Mouse (Mus musculus): Measurements from ENCODE around the gene Rfx4. TPM values are rescaled to one million over a fixed set of nuclear protein-coding genes. Genes with fewer than 3 reads are reported as not detected.

Rfx4 gene
- polyA plus RNA-seq, 1 experiment from 2014 or later = 0.05 TPM

DNA sequence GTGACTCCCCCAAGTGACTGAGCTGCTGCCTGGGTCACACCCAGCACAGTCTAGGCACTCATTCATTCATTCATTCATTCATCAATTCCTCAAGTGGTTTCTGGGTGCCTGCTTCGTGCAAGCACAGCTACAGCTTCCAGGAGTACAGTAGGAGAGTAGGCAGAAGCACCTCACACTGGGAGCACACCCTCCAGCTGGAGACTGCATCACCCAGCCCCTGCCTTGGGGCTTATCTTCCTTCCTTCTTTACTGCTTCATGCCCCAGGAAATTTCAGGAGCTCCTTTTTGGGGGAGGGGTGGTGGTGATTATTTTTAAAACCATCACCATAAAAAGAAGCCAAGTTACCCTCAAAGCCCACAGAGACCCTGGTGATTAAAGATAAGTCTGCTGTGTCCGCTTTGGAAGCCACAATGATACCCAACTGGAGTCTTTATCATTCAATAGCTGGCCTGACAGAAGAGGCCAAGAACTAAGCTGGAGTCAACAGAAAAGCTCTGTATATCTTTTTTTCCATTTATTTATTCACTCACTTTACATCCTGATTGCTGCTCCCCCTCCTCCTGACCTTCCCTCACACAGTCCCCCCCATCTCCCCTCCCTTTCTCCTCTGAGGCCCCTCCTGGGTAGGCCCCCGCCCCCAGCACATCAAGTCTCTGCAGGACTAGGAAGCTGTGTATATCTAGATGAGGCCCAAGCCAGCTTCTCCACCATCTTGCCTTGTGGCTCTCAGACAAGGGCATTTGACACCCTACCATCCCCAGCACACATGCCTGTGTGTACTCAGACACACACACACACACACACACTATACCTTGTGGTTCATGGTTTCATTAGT lies 142.5 kb downstream of the Rfx4 start:
- Histone ChIP-seq H3K4me3 (replicated peaks; ENCODE audit: low read depth, low read length) (no peak overlapping the region), H3K27ac (no peak overlapping the region), H3K36me3 (ENCODE audit: insufficient read depth, low read length) (no peaks in the 10 kb centered on the region), H3K27me3 (ENCODE audit: insufficient read depth, low read length) (no peaks in the 10 kb centered on the region), H3K9me3 (replicated peaks; ENCODE audit: low read length) (no peaks in the 10 kb centered on the region), H3K4me2 (ENCODE audit: low read length) (no peak overlapping the region), H3K4me1 (replicated peaks; ENCODE audit: insufficient read depth, low read length) (peaks cover 2% of the 10 kb centered on the region), H3K9ac (ENCODE audit: low read depth, low read length) (no peak overlapping the region)
- 75% methylated on average over 3 of the region's 3 CpGs for whole genome bisulfite sequencing
- no peak for TF ChIP-seq CTCF (IDR thresholded peaks at IDR 0.05; ENCODE audit: low read depth)
- ATAC-seq (replicated peaks; ENCODE audit: low FRiP score, low read depth) (no peak), DNase-seq (ENCODE audit: low spot score) (no peak)

DNA sequence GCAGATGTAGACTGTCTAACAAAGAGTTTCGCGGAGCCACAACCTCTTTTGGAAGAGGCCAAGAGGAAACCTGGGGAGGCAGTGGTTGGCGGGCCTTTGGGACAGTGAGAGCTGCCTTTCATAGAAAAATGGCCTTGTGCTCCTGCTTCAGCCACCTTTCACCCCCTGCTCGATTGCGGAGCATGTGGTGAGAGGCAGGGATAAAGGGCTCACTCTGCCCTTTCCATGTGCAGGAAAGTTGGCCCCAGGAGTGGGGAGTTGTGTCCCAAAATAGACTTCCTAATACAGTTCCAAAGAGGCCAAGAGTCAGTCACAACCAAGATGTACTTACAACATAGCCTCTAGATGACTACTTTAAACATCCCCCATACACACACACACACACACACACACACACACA lies 145.8 kb downstream of the Rfx4 start:
- Histone ChIP-seq H3K4me2 (ENCODE audit: low read length) (no peak overlapping the region), H3K9ac (ENCODE audit: low read depth, low read length) (no peak overlapping the region), H3K4me1 (replicated peaks; ENCODE audit: insufficient read depth, low read length) (peaks cover 7% of the 10 kb centered on the region), H3K9me3 (replicated peaks; ENCODE audit: low read length) (no peaks in the 10 kb centered on the region), H3K36me3 (ENCODE audit: insufficient read depth, low read length) (no peaks in the 10 kb centered on the region), H3K27me3 (ENCODE audit: insufficient read depth, low read length) (no peaks in the 10 kb centered on the region), H3K27ac (no peak overlapping the region), H3K4me3 (replicated peaks; ENCODE audit: low read depth, low read length) (no peak overlapping the region)
- ATAC-seq (replicated peaks; ENCODE audit: low FRiP score, low read depth) = no peak
- TF ChIP-seq CTCF (IDR thresholded peaks at IDR 0.05; ENCODE audit: low read depth) = no peak
- no peak for DNase-seq (ENCODE audit: low spot score)
- WGBS = 77% methylated on average over 5 of the region's 5 CpGs

- Histone ChIP-seq H3K9ac (ENCODE audit: low read depth, low read length) (no peak overlapping the region), H3K4me3 (replicated peaks; ENCODE audit: low read depth, low read length) (no peak overlapping the region), H3K4me1 (replicated peaks; ENCODE audit: insufficient read depth, low read length) (peaks cover 7% of the 10 kb centered on the region), H3K36me3 (ENCODE audit: insufficient read depth, low read length) (no peaks in the 10 kb centered on the region), H3K27me3 (ENCODE audit: insufficient read depth, low read length) (no peaks in the 10 kb centered on the region), H3K4me2 (ENCODE audit: low read length) (no peak overlapping the region), H3K9me3 (replicated peaks; ENCODE audit: low read length) (no peaks in the 10 kb centered on the region), H3K27ac (no peak overlapping the region)
- ATAC-seq (replicated peaks; ENCODE audit: low FRiP score, low read depth) (no peak), DNase-seq (ENCODE audit: low spot score) (no peak)
- TF ChIP-seq CTCF (IDR thresholded peaks at IDR 0.05; ENCODE audit: low read depth) = no peak
- WGBS = 58% methylated on average over 2 of the region's 2 CpGs
Measured at GRCm38 (mm10) chr10:84902213-84902612, 146.4 kb downstream of the Rfx4 start.

- no peak for TF ChIP-seq CTCF (IDR thresholded peaks at IDR 0.05; ENCODE audit: low read depth)
- 32% methylated on average over 7 of the region's 7 CpGs for WGBS
- no peak for DNase-seq (ENCODE audit: low spot score)
- Histone ChIP-seq H3K9ac (ENCODE audit: low read depth, low read length) (no peak overlapping the region), H3K36me3 (ENCODE audit: insufficient read depth, low read length) (no peaks in the 10 kb centered on the region), H3K9me3 (replicated peaks; ENCODE audit: low read length) (no peaks in the 10 kb centered on the region), H3K27me3 (ENCODE audit: insufficient read depth, low read length) (no peaks in the 10 kb centered on the region), H3K27ac (no peak overlapping the region), H3K4me2 (ENCODE audit: low read length) (peak overlapping the region; percentile 41), H3K4me1 (replicated peaks; ENCODE audit: insufficient read depth, low read length) (peaks cover 7% of the 10 kb centered on the region), H3K4me3 (replicated peaks; ENCODE audit: low read depth, low read length) (no peak overlapping the region)
- no peak for ATAC-seq (replicated peaks; ENCODE audit: low FRiP score, low read depth)
Measured at GRCm38 (mm10) chr10:84903307-84903706, 147.4 kb downstream of the Rfx4 start.

GRCm38 (mm10) chr10:84903742-84904141 lies 147.9 kb downstream of the Rfx4 start:
- Histone ChIP-seq H3K9ac (ENCODE audit: low read depth, low read length) (no peak overlapping the region), H3K4me3 (replicated peaks; ENCODE audit: low read depth, low read length) (no peak overlapping the region), H3K36me3 (ENCODE audit: insufficient read depth, low read length) (no peaks in the 10 kb centered on the region), H3K27ac (no peak overlapping the region), H3K27me3 (ENCODE audit: insufficient read depth, low read length) (no peaks in the 10 kb centered on the region), H3K4me2 (ENCODE audit: low read length) (peak overlapping the region; percentile 41), H3K4me1 (replicated peaks; ENCODE audit: insufficient read depth, low read length) (peaks cover 7% of the 10 kb centered on the region), H3K9me3 (replicated peaks; ENCODE audit: low read length) (no peaks in the 10 kb centered on the region)
- WGBS = 6% methylated on average over 5 of the region's 5 CpGs
- TF ChIP-seq CTCF (IDR thresholded peaks at IDR 0.05; ENCODE audit: low read depth) = no peak
- ATAC-seq (replicated peaks; ENCODE audit: low FRiP score, low read depth) (no peak), DNase-seq (ENCODE audit: low spot score) (peak; percentile 64)

- no peak overlapping the region for H3K4me3 ChIP-seq (replicated peaks; ENCODE audit: low read depth, low read length)
- H3K9ac ChIP-seq (ENCODE audit: low read depth, low read length) = no peak overlapping the region
- WGBS = 75% methylated on average over 9 of the region's 9 CpGs
- no peaks in the 10 kb centered on the region for H3K36me3 ChIP-seq (ENCODE audit: insufficient read depth, low read length)
- ATAC-seq (replicated peaks; ENCODE audit: low FRiP score, low read depth) (no peak), DNase-seq (ENCODE audit: low spot score) (no peak)
- peaks cover 7% of the 10 kb centered on the region for H3K4me1 ChIP-seq (replicated peaks; ENCODE audit: insufficient read depth, low read length)
- no peak for TF ChIP-seq CTCF (IDR thresholded peaks at IDR 0.05; ENCODE audit: low read depth)
- H3K27me3 ChIP-seq (ENCODE audit: insufficient read depth, low read length) = no peaks in the 10 kb centered on the region
- no peak overlapping the region for H3K27ac ChIP-seq
- H3K9me3 ChIP-seq (replicated peaks; ENCODE audit: low read length) = no peaks in the 10 kb centered on the region
- H3K4me2 ChIP-seq (ENCODE audit: low read length) = no peak overlapping the region
Measured at GRCm38 (mm10) chr10:84906895-84907294, 151.0 kb downstream of the Rfx4 start.

Measured in kidney, postnatal 0 days (tissue).